Mouse (Mus musculus): ENCODE data around the gene Ckap5. TPM values are rescaled to one million over a fixed set of nuclear protein-coding genes. Genes with fewer than 3 reads are reported as not detected.

Ckap5 gene
- polyA plus RNA-seq, 1 experiment = 13.9 TPM

GRCm38 (mm10) chr2:91655388-91655787 is 128.8 kb downstream of the Ckap5 start:
- TF ChIP-seq USF1 (IDR thresholded peaks at IDR 0.05; ENCODE audit: low read depth) (no peak), MAX (IDR thresholded peaks at IDR 0.05) (no peak)
- no peak overlapping the region for H3K4me3 ChIP-seq (ENCODE audit: insufficient read depth, poor library complexity, severe bottlenecking)
- no peak overlapping the region for H3ac ChIP-seq (ENCODE audit: control insufficient read depth, insufficient read length, low read depth)
- H3K27me3 ChIP-seq (ENCODE audit: control insufficient read depth, insufficient read depth, insufficient read length) = no peaks in the 10 kb centered on the region
- peaks cover 11% of the 10 kb centered on the region for H3K79me3 ChIP-seq (ENCODE audit: low read depth)
- peaks cover 41% of the 10 kb centered on the region for H3K79me2 ChIP-seq (ENCODE audit: control insufficient read depth, insufficient read depth)
- H3K36me3 ChIP-seq (ENCODE audit: control insufficient read depth, insufficient read depth) = peaks cover 64% of the 10 kb centered on the region

- TF ChIP-seq USF1 (IDR thresholded peaks at IDR 0.05; ENCODE audit: low read depth) = no peak
- TF ChIP-seq FOSL1 (IDR thresholded peaks at IDR 0.05; ENCODE audit: insufficient read depth, low read length, poor library complexity, severe bottlenecking) = no peak
- no peak for TF ChIP-seq MAX (IDR thresholded peaks at IDR 0.05)
- H3K79me3 ChIP-seq (ENCODE audit: low read depth) = peaks cover 7% of the 10 kb centered on the region
- no peaks in the 10 kb centered on the region for H3K27me3 ChIP-seq (ENCODE audit: control insufficient read depth, insufficient read depth, insufficient read length)
- peaks cover 67% of the 10 kb centered on the region for H3K36me3 ChIP-seq (ENCODE audit: control insufficient read depth, insufficient read depth)
- H3K4me3 ChIP-seq (ENCODE audit: insufficient read depth, poor library complexity, severe bottlenecking) = no peak overlapping the region
- peaks cover 37% of the 10 kb centered on the region for H3K79me2 ChIP-seq (ENCODE audit: control insufficient read depth, insufficient read depth)
- H3ac ChIP-seq (ENCODE audit: control insufficient read depth, insufficient read length, low read depth) = no peak overlapping the region
Observed at GRCm38 (mm10) chr2:91655827-91656226, 129.3 kb downstream of the Ckap5 start.

- Histone ChIP-seq H3K36me3 (ENCODE audit: control insufficient read depth, insufficient read depth) (peaks cover 73% of the 10 kb centered on the region), H3K4me3 (ENCODE audit: insufficient read depth, poor library complexity, severe bottlenecking) (no peak overlapping the region), H3K79me2 (ENCODE audit: control insufficient read depth, insufficient read depth) (peaks cover 27% of the 10 kb centered on the region), H3ac (ENCODE audit: control insufficient read depth, insufficient read length, low read depth) (no peak overlapping the region), H3K79me3 (ENCODE audit: low read depth) (peaks cover 4% of the 10 kb centered on the region), H3K27me3 (ENCODE audit: control insufficient read depth, insufficient read depth, insufficient read length) (no peaks in the 10 kb centered on the region)
- TF ChIP-seq MAX (IDR thresholded peaks at IDR 0.05) (no peak), MYOG (IDR thresholded peaks at IDR 0.05; ENCODE audit: control insufficient read depth, extremely low read depth, insufficient read length) (no peak), CTCF (IDR thresholded peaks at IDR 0.05; ENCODE audit: control insufficient read depth, insufficient read depth, insufficient read length) (no peak), CEBPB (IDR thresholded peaks at IDR 0.05; ENCODE audit: low read depth) (no peak), MYOD1 (IDR thresholded peaks at IDR 0.05; ENCODE audit: control insufficient read depth, insufficient read length, low read depth) (no peak), USF1 (IDR thresholded peaks at IDR 0.05; ENCODE audit: low read depth) (no peak), FOSL1 (IDR thresholded peaks at IDR 0.05; ENCODE audit: insufficient read depth, low read length, poor library complexity, severe bottlenecking) (no peak)
Observed at GRCm38 (mm10) chr2:91656774-91657173, 130.2 kb downstream of the Ckap5 start.

- H3K4me3 ChIP-seq (ENCODE audit: insufficient read depth, poor library complexity, severe bottlenecking) = no peak overlapping the region
- H3K36me3 ChIP-seq (ENCODE audit: control insufficient read depth, insufficient read depth) = peaks cover 68% of the 10 kb centered on the region
- no peaks in the 10 kb centered on the region for H3K79me2 ChIP-seq (ENCODE audit: control insufficient read depth, insufficient read depth)
- no peaks in the 10 kb centered on the region for H3K79me3 ChIP-seq (ENCODE audit: low read depth)
- no peaks in the 10 kb centered on the region for H3K27me3 ChIP-seq (ENCODE audit: control insufficient read depth, insufficient read depth, insufficient read length)
- TF ChIP-seq FOSL1 (IDR thresholded peaks at IDR 0.05; ENCODE audit: insufficient read depth, low read length, poor library complexity, severe bottlenecking) (no peak), CTCF (IDR thresholded peaks at IDR 0.05; ENCODE audit: control insufficient read depth, insufficient read depth, insufficient read length) (no peak), MAX (IDR thresholded peaks at IDR 0.05) (no peak), USF1 (IDR thresholded peaks at IDR 0.05; ENCODE audit: low read depth) (no peak)
- H3ac ChIP-seq (ENCODE audit: control insufficient read depth, insufficient read length, low read depth) = no peak overlapping the region
Observed at GRCm38 (mm10) chr2:91659657-91660056, 133.1 kb downstream of the Ckap5 start.

- Histone ChIP-seq H3K36me3 (ENCODE audit: control insufficient read depth, insufficient read depth) (peaks cover 62% of the 10 kb centered on the region), H3K79me3 (ENCODE audit: low read depth) (no peaks in the 10 kb centered on the region), H3ac (ENCODE audit: control insufficient read depth, insufficient read length, low read depth) (no peak overlapping the region), H3K27me3 (ENCODE audit: control insufficient read depth, insufficient read depth, insufficient read length) (no peaks in the 10 kb centered on the region), H3K79me2 (ENCODE audit: control insufficient read depth, insufficient read depth) (no peaks in the 10 kb centered on the region), H3K4me3 (ENCODE audit: insufficient read depth, poor library complexity, severe bottlenecking) (no peak overlapping the region)
- no peak for TF ChIP-seq CTCF (IDR thresholded peaks at IDR 0.05; ENCODE audit: control insufficient read depth, insufficient read depth, insufficient read length)
- no peak for TF ChIP-seq MAX (IDR thresholded peaks at IDR 0.05)
- TF ChIP-seq MYOD1 (IDR thresholded peaks at IDR 0.05; ENCODE audit: control insufficient read depth, insufficient read length, low read depth) = no peak
- TF ChIP-seq MYOG (IDR thresholded peaks at IDR 0.05; ENCODE audit: control insufficient read depth, extremely low read depth, insufficient read length) = no peak
- no peak for TF ChIP-seq CEBPB (IDR thresholded peaks at IDR 0.05; ENCODE audit: low read depth)
- TF ChIP-seq FOSL1 (IDR thresholded peaks at IDR 0.05; ENCODE audit: insufficient read depth, low read length, poor library complexity, severe bottlenecking) = no peak
- no peak for TF ChIP-seq USF1 (IDR thresholded peaks at IDR 0.05; ENCODE audit: low read depth)
Observed at GRCm38 (mm10) chr2:91660981-91661380, 134.4 kb downstream of the Ckap5 start.

- no peaks in the 10 kb centered on the region for H3K27me3 ChIP-seq (ENCODE audit: control insufficient read depth, insufficient read depth, insufficient read length)
- TF ChIP-seq FOSL1 (IDR thresholded peaks at IDR 0.05; ENCODE audit: insufficient read depth, low read length, poor library complexity, severe bottlenecking) (no peak), USF1 (IDR thresholded peaks at IDR 0.05; ENCODE audit: low read depth) (no peak), MYOG (IDR thresholded peaks at IDR 0.05; ENCODE audit: control insufficient read depth, extremely low read depth, insufficient read length) (no peak), CTCF (IDR thresholded peaks at IDR 0.05; ENCODE audit: control insufficient read depth, insufficient read depth, insufficient read length) (no peak), CEBPB (IDR thresholded peaks at IDR 0.05; ENCODE audit: low read depth) (no peak), MAX (IDR thresholded peaks at IDR 0.05) (no peak)
- H3ac ChIP-seq (ENCODE audit: control insufficient read depth, insufficient read length, low read depth) = no peak overlapping the region
- H3K36me3 ChIP-seq (ENCODE audit: control insufficient read depth, insufficient read depth) = peaks cover 67% of the 10 kb centered on the region
- no peaks in the 10 kb centered on the region for H3K79me3 ChIP-seq (ENCODE audit: low read depth)
- H3K79me2 ChIP-seq (ENCODE audit: control insufficient read depth, insufficient read depth) = no peaks in the 10 kb centered on the region
- no peak overlapping the region for H3K4me3 ChIP-seq (ENCODE audit: insufficient read depth, poor library complexity, severe bottlenecking)
Observed at GRCm38 (mm10) chr2:91664780-91665179, 138.2 kb downstream of the Ckap5 start.
